Mouse (Mus musculus) heart, postnatal 0 days (tissue): ENCODE results near the gene Pacsin2.

Experiments used
- CTCF ChIP-seq: IDR thresholded peaks from 2 replicates; pipeline ENCODE4 v1.5.1; 2016; ENCODE audit warnings: antibody characterized with exemption, control low read depth, low read depth
- EP300 ChIP-seq: IDR thresholded peaks from 2 replicates; pipeline ENCODE4 v1.6.1; 2016; ENCODE audit warnings: antibody characterized with exemption, low read depth

GRCm38 (mm10) chr15:83476593-83477273 lies 12.3 kb upstream of the Pacsin2 start:
- no peak for TF ChIP-seq CTCF
- no peak for TF ChIP-seq EP300
